Mouse (Mus musculus) layer of hippocampus, postnatal 14 days (tissue): ENCODE data around the gene Cstad. TPM values are rescaled to one million over a fixed set of nuclear protein-coding genes. Genes with fewer than 3 reads are reported as not detected.

Experiments used
- DNase-seq, 2 experiments: peaks; one replicate each; pipeline ENCODE4 v3.0.0; 2021 to 2022; ENCODE audit warnings: low spot score in 2 of 2, mixed read lengths in 1 of 2
- long read RNA-seq, 2 experiments: library from polyadenylated mRNA; stranded (forward); transcript quantifications; one replicate each; pipeline ENCODE4 v2.0.0; 2021
- total RNA-seq, 2 experiments: library from RNA; stranded (reverse); gene quantifications; 2 replicates each; pipeline ENCODE4 v1.2.3; 2021

The Cstad gene
- 1 to 10 TPM; 7.5 to 9.3 TPM for total RNA-seq
- long read RNA-seq, experiment 1, partial matches to known transcripts = 0 of 1 reads
- long read RNA-seq, experiment 1, other reads (novel, unspliced or antisense) = 1 of 1 reads
- long read RNA-seq, experiment 2, partial matches to known transcripts = 0 of 7 reads
- long read RNA-seq, experiment 2, other reads (novel, unspliced or antisense) = 3 of 7 reads

GRCm38 (mm10) chr2:30594641-30595379, at the start of gene Cstad:
Gene Cstad, plus strand, starts transcription at chr2:30595040.
- DNase-seq = peak; percentile 80 to 90

- no peak for DNase-seq
Measured at GRCm38 (mm10) chr2:30545706-30546105, 49.1 kb upstream of the Cstad start.

- DNase-seq = no peak
Measured at GRCm38 (mm10) chr2:30546219-30546618, 48.6 kb upstream of the Cstad start.

- DNase-seq = no peak
Measured at GRCm38 (mm10) chr2:30547455-30548217, 47.2 kb upstream of the Cstad start.

- DNase-seq = no peak
Measured at GRCm38 (mm10) chr2:30551579-30551978, 43.3 kb upstream of the Cstad start.

- peak; percentile 68 to 81 for DNase-seq
Measured at GRCm38 (mm10) chr2:30553851-30554540, 40.8 kb upstream of the Cstad start.

- DNase-seq = no peak
Measured at GRCm38 (mm10) chr2:30555257-30555656, 39.6 kb upstream of the Cstad start.

GRCm38 (mm10) chr2:30556495-30556894, 38.3 kb upstream of the Cstad start:
- no peak for DNase-seq

- DNase-seq = no peak
Measured at GRCm38 (mm10) chr2:30559552-30559951, 35.3 kb upstream of the Cstad start.

- DNase-seq = no peak
Measured at GRCm38 (mm10) chr2:30562553-30562952, 32.3 kb upstream of the Cstad start.

- DNase-seq = no peak
Measured at GRCm38 (mm10) chr2:30571647-30572046, 23.2 kb upstream of the Cstad start.

GRCm38 (mm10) chr2:30573522-30573921, 21.3 kb upstream of the Cstad start:
- no peak for DNase-seq

- DNase-seq = no peak
Measured at GRCm38 (mm10) chr2:30577010-30577409, 17.8 kb upstream of the Cstad start.

GRCm38 (mm10) chr2:30578006-30578405, 16.8 kb upstream of the Cstad start:
- no peak for DNase-seq

- no peak for DNase-seq
Measured at GRCm38 (mm10) chr2:30587161-30587560, 7.7 kb upstream of the Cstad start.

- DNase-seq = no peak
Measured at GRCm38 (mm10) chr2:30587671-30588070, 7.2 kb upstream of the Cstad start.

GRCm38 (mm10) chr2:30588985-30589511, 5.8 kb upstream of the Cstad start:
- no peak for DNase-seq

- DNase-seq = no peak
Measured at GRCm38 (mm10) chr2:30589781-30590180, 5.1 kb upstream of the Cstad start.

- DNase-seq = peak in 1 of 2 experiments; percentile 78
Measured at GRCm38 (mm10) chr2:30590909-30591308, 3.9 kb upstream of the Cstad start.

- no peak for DNase-seq
Measured at GRCm38 (mm10) chr2:30592391-30592790, 2.4 kb upstream of the Cstad start.

GRCm38 (mm10) chr2:30592951-30593350, 1.9 kb upstream of the Cstad start:
- no peak for DNase-seq
